Mouse (Mus musculus) right cerebral cortex, adult 18-20 months (tissue): ENCODE results near the gene Epm2aip1.

Experiments used
- DNase-seq: peaks from one replicate; pipeline ENCODE4 v3.0.0; 2022; ENCODE audit warnings: mixed read lengths

Epm2aip1 gene

DNA sequence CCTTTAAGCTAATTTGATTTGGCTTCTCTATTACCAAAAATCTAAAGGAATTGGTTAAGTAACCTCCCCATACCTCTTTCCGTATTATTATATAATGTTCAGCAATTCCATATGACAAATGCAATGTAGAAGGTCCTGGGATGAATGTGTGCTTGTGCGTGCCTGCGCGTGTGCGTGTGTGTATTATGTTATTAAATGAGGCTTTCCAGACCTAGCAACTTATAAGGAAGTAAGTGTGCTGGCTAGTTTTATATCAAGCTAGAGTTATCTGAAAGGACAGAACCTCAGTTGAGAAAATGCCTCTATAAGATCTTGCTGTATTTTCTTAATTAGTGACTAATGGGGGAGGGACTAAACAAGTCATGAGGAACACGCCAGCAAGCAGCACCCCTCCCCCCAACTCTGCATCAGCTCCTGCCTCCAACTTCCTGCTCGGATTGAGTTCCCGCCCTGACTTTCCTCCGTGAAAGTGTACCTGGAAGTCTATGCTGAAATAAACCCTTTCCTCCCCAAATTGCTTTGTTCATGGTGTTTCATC lies 17.6 kb downstream of the Epm2aip1 start:
- DNase-seq, result no peak

GRCm38 (mm10) chr9:111289832-111290339 lies 18.2 kb downstream of the Epm2aip1 start:
- DNase-seq, result peak; percentile 90

DNA sequence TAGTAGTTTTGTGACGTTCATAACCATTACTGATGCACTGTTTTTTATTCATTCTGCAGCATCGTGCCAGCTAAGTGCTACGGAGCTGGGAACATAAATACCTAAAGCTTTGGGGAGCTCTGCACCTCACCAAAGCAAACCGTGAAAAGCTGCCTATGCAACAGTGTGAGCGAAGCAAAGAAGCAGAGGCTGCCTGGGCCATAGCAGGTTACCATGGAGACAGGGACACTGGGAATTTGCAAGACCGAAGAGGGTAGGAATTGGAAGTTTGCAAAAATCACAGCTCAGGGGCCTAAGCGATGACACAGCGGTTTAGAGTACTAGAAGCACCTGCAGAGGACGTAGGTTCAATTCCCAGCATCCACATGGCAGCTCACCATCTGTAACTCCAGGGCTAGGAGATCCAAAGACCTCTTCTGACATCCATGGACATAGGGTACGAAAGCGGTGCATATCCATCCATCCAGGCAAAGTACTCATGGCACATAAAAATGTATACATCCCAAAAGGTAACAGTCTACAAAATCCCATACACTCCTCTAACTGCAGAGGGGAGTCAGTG lies 18.9 kb downstream of the Epm2aip1 start:
- DNase-seq, result no peak

GRCm38 (mm10) chr9:111293234-111293633 lies 21.5 kb downstream of the Epm2aip1 start:
- no peak for DNase-seq

GRCm38 (mm10) chr9:111294911-111295310 lies 23.2 kb downstream of the Epm2aip1 start:
- no peak for DNase-seq

- DNase-seq, result no peak
Observed at GRCm38 (mm10) chr9:111295323-111295722, 23.6 kb downstream of the Epm2aip1 start.

DNA sequence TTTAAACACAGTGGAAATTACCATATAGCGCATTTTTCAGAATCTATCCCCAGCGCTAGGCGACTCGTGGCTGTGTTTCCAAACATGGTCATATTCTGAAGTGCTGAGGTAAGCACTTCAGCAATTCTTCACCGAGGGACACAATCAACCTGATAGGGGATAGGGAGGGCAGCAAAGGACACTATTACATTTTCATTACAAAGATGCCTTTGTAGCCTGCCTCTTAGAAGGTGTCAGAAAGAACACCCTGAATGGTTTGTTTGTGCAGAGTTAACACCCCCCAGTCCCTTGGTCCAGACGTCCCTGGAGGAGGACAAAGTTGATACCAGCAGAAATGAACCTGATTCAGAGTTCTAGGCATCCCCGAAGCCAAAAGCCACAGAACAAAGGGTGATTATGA lies 24.7 kb downstream of the Epm2aip1 start:
- DNase-seq, result no peak

DNA sequence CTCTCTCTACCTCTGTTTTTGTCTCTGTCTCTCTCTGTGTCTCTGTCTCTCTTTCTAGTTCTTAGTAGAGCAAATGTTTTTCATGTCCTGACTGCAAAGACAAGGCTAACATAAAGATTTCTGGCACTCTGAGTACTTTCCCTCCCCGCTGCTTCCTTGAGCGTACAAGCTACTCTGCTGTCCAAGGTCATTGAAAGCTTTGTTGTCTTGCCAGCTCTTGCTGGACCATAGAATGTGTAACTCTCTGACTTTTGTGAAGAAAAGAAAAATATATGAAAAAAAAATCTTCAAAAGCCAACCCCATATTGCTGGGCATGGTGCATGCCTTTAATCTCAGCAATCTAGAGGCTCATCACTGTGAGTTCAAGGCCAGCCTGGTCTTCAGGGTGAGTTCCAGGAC lies 26.9 kb downstream of the Epm2aip1 start:
- no peak for DNase-seq

DNA sequence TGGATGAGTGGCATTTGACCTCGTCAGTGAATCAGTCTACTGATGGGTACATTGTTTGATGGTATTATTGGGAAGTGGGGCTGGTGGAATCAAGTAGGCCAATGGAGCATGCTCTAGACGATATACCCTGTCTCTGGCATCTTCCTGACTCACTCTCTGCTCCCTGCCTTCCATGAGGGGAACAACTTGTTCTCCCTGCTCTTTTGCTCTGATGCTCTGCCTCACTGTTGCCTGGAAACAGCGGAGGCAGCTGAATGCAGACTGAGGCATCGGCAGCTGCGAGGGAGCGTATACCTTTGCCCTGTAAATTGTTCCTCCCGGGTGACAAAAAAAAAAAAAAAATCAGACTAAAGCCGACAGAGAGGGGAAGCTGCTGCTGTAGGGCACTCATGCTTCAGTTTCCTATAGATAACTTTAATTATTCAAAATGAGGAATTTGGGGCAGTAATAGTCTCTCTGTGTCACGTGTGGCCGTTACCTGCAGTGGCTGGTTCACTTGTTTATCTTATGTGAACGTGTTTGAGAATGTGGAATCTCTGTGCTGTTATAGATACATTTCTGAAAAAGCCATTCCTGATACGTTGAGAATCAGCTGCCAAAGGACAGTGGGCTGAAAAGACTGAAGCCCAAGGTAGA lies 30.6 kb downstream of the Epm2aip1 start:
- peak; percentile 76 for DNase-seq

DNA sequence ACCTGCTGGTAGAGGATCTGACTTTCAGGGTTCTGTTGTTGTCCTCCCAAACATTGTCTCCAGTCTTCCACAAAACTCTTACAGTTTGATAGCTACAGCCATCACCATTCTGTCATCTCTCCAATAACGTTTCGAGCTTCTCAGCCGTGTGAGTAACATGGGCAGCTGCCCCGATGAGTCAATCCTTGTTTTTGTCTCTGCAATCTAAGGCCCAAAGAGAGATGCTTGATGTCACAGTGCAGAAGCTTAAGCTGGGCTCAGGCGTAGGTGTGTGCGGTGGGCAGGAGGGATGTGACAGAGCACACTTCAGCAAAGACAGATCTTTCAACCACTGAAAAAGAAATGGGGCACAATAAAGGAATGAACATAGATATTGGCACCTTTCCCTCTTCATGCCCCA lies 32.3 kb downstream of the Epm2aip1 start:
- DNase-seq, result peak; percentile 74

- no peak for DNase-seq
Observed at GRCm38 (mm10) chr9:111306142-111306541, 34.4 kb downstream of the Epm2aip1 start.

- DNase-seq, result peak; percentile 67
Observed at GRCm38 (mm10) chr9:111311031-111311842, 39.5 kb downstream of the Epm2aip1 start, which contains the start of gene Trank1. TSS of gene Trank1 (plus strand) at chr9:111311739.

DNA sequence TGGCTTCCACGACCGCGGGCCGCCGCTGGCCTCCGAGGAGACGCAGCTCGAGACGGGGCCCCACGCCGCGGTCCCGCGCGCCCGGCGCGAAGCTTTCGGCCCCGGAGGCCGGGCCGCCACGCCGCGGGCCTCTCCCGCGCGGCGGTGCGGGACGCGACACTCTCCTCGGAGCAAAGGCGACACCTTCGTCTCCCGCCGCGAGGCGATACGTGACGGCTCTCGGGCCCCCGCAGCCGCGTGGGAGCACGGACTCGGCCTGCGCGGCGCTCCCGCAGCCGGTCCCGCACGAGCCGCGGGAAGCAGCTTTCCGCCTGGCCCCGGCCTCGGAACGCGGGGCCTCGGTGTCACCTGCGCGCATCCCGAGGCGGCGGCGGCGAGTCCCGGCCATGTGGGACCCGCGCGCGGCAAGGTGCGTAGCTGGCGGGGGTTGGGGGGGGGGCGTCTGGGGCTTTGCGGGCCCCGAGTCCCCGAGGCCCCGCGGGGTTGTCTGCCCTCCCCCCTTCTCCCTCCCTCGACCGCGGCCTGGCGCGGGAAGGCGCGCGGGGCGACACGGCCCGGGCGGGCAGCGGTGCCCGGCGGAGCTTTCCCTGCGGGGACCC lies 40.2 kb downstream of the Epm2aip1 start:
- DNase-seq, result peak; percentile 38

GRCm38 (mm10) chr9:111312442-111313141 lies 40.9 kb downstream of the Epm2aip1 start:
- peak; percentile 30 for DNase-seq

DNA sequence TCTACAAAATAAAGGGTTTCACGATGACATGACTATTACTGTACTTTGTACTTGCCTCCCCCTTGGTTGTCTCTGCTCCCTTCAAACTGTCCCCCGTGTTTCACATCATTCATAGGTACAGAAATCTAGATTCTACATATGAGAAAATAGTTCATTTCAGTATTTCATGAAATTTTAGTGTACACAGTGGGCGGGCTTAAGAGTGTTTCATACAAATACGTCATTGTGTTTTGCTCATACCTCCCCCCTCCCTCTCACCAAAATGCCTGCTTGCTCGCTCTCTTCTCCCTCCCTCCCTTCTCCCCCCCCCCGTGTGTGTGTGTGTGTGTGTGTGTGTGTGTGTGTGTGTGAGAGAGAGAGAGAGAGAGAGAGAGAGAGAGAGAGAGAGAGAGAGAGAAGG lies 41.6 kb downstream of the Epm2aip1 start:
- no peak for DNase-seq

DNA sequence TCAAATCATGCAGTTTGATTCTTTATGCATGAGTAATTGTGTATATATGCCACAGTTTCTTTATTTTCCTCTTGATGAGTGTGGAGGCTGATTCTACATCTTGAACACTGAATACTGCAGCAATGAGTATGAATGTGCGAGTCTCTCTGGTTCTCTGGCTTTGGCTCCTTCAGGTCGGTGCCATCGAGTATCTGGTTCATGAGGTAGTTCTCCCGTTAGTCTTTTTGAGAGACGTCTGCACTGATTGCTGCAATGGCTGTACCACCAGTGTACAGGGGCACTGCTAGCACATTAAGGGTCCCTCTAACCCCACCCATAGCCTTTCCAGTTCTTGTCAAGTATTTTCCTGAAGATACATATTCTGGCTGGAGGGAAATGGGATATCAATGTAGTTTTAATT lies 42.1 kb downstream of the Epm2aip1 start:
- no peak for DNase-seq

- DNase-seq, result peak; percentile 75
Observed at GRCm38 (mm10) chr9:111314219-111314618, 42.5 kb downstream of the Epm2aip1 start.

GRCm38 (mm10) chr9:111320912-111321311 lies 49.2 kb downstream of the Epm2aip1 start:
- DNase-seq, result peak; percentile 67

GRCm38 (mm10) chr9:111324881-111325280 lies 53.2 kb downstream of the Epm2aip1 start:
- DNase-seq, result peak; percentile 64
